Mouse (Mus musculus) 3T3-L1 (cell line): Measurements from ENCODE around the gene Ptprm.

Experiments
- DNase-seq: peaks from one replicate; pipeline ENCODE4 v3.0.0-alpha.2; 2015; ENCODE audit warnings: low read depth, low spot score

Ptprm gene

DNA sequence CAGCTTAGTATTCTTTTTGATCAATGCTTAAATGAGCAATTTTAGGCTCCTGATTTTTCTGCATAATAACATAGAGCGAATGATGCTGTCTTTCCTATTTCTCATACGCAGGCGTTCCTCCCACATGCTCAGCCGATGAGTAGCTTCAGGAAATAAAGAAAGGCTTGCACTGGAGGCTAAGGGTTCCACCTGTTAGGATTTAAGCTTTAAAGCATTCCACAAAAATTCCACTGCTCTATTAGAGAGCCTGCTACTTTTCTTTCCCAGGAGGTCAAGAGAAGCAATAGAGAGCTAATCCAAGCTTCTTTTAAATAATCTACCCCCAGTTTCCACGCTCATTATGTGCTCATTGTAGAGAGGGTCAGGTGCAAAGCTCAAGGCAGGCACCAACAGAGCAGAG is 127.3 kb downstream of the Ptprm start:
- DNase-seq, result no peak

DNA sequence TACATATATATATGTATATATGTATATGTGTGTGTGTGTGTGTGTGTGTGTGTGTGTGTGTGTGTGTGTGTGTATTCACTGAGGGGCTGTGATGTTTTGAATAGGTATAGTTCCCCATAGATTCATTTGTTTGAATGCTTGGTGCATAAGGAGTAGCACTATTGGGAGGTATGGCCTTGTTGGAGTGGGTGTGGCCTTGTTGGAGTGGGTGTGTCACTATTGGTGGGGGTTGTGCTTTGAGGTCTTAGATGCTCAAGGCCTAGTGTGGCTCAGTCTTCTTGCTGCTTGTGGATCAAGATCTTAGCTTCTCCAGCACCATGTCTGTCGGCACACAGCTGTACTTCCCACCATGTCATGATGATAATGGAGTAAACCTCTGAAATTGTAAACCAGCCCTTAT is 138.9 kb downstream of the Ptprm start:
- no peak for DNase-seq

DNA sequence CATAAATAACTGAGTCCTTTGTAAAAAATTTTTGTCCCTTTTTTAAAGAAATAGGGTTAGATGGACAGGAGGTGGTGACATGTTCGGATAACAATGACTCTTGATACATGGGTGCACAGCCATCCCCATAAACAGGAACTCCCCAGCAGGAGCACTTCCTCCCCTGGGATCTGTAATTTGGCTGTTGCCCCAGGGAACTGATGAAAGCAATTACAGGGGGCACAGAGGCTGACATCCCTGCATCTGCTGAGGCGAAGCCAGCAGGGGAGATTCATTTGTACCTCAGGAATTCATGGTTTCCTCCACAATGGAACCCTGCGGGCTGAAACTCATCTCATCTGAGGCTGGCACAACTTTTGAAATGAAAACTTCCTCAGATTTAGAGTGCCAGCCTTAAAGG is 140.5 kb downstream of the Ptprm start:
- DNase-seq, result no peak

DNA sequence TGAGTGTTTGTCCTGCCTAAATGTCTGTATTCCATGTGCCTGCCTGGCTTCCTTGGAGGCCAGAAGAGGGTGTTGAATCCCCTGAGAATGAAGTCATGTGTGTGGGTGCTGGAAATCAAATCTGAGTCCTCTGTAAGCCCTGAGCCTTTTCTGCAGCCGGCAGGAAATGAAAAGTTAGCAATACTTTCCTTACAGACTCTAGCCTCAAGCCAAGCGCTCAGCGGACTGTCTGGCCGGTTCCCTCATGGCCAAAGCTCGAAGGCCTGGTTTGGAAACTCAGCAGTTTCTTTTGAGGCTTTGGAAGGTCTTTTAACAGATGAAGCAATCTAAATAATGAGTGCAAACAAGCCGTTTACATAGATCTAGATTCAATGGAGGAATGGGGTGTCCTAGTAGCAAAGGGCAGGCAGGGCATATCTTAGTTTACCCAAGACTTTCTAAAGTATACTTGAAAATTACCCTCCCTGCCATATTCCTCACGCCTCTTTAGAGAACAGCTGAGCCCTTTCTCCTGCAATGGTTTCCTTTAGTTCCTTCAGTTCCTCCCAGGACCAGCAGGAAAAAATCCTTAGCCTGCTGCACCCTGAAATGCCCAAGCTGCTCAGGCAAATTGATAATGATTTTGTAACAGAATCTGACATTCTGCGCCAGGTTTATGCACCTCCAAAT is 144.4 kb downstream of the Ptprm start:
- DNase-seq, result no peak

DNA sequence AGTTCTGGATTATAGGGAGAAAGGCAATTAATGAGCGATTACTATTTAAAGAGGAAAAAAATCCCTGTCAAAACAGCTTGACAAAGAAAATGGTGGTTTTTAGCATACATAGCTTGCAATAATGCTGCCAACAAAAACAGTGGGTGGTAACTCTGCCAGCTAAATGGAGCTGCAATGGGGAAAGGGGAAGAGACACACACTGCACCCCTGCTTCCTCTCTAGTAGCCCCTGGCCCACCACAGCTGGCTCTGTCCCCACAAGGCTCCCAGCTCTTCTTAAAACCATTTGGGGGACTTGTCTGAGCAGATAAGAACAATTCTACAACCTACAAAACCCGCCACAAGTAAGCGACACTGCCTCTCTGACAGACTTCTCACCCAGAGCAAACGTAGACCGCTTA is 145.7 kb downstream of the Ptprm start:
- no peak for DNase-seq

DNA sequence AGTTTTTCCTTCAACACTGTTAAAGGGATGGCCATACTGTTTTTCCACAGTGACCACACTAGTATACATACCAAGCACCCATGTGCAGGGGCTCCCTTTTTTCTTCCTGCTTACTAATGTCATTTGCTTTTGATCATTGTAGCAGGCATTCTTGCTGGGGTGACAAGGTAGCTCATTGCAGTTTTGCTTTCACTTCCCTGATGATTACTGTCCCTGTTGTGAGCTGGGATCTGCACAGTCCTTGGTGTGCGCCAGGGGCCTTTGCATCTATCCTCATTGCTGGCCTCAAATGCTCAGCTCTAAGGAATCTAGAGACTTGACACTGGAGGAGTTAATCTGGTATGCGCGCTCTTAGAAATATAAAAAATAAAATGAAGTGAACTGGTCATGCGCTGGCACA is 147.3 kb downstream of the Ptprm start:
- DNase-seq, result no peak

DNA sequence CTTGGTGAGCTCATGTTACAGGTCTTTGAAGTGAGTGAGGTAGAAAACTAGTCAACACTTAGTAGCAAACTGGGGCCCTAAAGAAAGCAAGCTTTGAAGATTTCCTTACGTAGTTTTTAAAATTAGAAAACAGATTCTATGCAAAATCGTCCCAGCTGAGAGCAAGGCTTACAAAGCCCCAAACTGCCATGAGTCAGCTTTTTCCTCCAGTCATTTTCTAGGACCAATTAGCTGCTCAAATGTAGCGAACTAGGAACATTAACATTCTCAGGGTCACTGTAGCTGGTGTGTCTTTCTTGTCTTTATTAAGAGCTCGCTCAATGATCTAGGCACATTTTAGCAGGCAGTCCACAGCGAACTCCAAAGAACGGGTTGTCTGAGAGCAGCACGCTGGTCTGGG is 153.1 kb downstream of the Ptprm start:
- no peak for DNase-seq

DNA sequence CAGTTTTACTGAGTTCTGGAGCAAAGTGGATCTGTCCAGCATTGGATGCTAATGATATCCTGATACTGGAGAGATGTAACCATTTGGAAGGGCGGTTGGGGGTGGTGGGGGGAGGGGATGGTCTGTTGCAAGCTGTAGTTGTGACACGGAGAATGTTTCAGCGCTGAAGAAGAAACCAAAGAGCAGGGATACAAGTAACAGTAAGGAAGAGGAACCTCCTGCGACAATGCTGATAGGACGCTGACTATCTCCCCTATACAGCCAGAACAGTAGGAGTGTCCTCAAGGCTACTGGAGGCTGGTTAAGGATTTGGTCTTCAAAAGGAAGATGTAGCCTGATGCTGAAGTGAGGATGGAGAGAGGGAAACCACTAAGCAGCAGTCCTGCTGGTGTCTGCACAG is 160.5 kb downstream of the Ptprm start:
- DNase-seq, result no peak

DNA sequence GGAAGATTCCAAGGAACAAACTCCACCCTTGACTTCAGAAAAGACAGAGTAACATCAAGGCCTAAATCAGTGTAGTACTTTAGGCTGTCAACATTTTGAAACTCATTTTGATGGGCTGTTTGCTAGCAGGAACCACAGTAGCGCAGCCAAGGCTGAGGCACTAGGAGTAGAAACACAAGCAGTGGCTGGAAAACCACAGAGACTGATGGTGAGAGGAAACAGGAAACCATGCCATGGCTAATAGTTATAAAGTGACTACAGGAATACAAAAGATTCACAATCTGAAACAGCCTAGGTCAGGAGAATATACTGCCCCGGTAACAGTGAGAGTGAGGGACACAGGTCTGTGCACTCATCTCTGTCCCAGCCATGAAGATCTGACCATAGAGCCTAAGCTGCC is 165.7 kb downstream of the Ptprm start:
- DNase-seq, result no peak

DNA sequence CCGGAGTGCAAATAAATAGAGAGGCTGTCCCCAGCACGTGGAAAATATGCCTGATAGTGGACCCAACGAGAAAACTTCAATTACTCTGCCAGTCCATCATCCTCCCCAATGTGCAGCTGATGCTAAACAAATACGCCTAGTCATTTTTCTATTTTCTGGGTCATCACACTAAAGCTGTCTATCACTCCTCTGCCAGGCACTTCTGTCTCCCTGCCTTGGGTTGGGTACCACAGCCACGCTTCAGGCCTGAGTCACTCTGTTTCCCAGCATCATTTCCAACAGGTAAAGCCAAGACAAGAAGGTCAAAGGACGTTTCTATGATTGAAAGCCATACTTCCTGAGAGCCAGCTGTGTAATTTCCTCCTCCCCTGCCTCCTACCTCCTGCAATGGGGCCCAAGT is 167.4 kb downstream of the Ptprm start:
- DNase-seq, result no peak

DNA sequence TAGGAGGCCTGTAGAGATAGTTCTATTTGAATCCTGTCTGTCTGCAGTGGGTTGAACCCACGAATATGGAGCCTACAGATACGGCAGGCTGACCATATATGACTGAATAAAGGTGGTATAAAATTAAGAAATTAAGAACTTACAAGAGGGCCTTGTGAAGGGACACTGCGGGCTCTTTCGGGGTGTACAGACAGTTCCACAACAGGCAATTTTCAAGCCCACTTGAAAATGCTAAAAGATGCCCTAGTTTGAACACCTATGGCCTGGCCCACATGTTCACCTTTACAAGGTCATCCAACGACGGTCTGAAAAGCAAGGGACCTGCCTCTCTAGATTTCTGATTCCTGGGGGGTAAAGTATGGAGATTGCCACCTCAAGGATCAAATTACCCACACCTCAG is 168.3 kb downstream of the Ptprm start:
- DNase-seq, result no peak

DNA sequence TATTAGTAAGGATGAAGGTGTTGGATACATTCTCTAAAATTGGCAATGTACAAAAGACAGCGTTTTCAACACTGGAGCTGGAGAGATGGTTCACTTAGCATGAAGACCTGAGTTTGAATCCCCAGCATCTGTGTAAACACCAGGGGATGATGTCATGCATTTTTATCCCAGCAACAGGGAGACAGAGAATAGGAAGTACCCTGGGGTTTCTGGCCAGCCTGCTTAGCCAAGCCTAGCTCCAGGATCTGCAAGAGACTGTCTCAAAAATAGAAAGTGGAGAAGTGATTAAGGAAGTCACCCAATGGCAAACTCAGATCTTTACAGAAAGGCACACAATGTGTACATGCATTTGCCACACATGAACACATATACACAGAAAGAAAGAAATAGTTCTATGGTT is 174.8 kb downstream of the Ptprm start:
- DNase-seq, result no peak

DNA sequence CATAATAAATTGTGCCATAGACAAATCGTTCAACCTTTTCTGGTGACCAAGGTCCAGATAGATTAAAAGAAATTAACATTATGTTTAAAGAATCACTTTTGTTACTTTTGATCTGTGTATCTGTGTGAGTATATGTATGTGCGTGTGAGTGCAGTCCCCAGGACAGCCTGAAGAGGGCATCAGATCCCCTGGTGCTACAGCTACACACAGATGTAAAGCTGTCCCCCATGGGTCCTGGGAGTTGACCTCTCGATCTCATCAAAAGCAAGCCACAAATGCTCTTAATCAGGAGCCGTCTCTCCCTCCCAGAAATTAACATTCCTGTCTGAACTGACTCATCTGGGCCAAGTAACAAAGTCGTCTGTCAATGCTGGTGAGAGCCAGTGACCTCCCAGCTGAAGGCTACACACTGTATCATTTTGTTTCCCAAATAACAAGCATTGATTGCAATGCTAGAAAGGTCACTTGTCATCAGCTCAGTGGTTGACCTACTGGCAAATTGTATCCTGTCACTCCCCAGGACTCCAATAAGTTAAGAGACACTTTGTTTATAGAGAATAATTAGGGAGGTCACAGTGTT is 175.5 kb downstream of the Ptprm start:
- no peak for DNase-seq

DNA sequence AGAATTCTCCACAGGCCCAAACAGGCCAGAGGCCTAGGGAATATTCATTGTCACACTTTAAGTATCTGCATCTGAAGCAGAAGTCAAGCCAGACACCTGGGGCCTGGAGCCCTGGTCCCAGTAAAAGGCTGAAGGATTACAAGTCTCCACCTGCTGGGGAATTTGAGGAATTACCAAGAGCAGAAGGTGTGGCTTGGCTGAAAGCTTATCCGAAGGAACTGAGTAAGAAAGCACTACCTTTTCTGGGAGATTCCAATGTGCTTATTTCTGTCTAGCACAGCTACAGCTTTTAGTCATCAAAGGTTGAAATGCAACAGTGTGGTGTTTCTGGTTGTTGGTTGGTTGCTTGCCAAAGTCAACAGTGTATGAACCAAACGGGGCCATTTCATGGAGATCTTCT is 178.4 kb downstream of the Ptprm start:
- peak; percentile 31 for DNase-seq

DNA sequence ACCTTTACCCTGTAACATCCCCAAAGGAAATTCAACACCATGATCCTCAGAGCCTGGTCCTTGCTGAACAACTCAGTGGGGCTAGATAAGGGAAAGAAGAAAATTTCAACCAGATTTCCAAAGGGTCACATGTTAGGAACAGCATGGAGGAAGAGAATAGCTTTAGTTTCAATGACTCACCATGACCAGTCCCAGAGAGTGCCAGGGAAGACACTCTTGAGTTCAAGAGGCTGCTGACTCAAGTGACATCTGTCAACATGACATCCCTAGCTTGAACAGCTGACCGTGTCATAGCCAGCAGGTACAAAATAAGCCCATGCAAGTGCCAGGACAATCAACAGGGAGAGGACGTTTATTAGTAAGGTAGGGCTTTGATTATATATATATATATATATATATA is 182.9 kb downstream of the Ptprm start:
- DNase-seq, result peak; percentile 18

DNA sequence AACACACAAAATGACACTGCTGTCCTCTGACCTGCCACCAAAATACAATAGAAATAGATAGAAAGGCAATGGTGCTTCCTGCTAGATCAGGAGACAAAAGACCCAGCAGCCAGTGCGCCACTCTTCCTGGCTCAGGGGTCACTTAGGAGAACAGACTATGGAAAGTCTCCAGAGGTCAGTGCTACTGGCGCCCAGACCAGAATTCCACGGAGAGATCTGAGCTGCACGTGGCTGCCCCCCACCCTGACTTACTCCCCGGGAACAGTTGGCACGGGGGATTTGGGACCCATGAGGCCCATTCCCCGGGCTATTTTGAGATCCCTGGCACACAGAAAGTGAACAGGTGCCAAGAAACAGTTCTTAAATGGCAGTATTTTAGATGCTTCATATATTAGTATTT is 183.6 kb downstream of the Ptprm start:
- DNase-seq, result no peak

DNA sequence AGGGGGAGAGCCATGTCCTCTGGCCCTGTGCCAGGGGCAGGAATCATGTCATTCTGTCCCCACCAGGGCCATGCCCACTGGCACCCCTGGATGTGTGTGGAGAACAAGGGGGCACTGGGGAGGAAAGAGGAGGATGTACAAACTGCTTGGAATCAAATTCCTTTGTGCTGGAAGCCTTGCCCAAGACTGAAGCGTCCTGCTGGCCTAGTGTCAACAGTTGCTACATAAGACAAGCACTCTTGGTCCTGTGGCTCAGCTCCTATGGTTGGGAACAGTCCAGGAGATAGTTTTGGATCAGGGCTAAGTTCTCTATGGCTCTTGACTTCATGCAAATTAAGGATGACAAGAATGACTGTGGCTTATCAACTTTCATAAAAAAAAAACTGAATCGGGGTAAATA is 188.4 kb downstream of the Ptprm start:
- DNase-seq, result no peak

DNA sequence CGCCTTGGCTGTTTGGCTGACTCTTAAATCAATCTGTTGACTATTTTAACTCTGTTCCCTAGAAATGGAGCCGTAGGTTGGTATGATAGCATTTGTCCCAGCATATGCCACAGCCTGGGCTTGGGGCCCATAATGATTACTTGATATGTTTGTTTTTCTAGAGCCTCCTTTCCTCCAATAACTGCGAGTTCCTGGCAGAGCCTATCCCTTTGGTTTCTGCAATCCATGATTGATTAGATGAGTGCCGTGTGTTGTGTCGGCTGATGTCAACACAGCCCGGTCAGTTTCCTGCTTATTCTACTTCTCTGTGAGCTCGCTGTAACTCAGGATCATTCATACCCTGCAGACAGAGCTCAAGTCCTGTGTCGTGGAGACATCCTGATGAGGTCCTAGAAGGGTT is 194.6 kb downstream of the Ptprm start:
- DNase-seq, result no peak

DNA sequence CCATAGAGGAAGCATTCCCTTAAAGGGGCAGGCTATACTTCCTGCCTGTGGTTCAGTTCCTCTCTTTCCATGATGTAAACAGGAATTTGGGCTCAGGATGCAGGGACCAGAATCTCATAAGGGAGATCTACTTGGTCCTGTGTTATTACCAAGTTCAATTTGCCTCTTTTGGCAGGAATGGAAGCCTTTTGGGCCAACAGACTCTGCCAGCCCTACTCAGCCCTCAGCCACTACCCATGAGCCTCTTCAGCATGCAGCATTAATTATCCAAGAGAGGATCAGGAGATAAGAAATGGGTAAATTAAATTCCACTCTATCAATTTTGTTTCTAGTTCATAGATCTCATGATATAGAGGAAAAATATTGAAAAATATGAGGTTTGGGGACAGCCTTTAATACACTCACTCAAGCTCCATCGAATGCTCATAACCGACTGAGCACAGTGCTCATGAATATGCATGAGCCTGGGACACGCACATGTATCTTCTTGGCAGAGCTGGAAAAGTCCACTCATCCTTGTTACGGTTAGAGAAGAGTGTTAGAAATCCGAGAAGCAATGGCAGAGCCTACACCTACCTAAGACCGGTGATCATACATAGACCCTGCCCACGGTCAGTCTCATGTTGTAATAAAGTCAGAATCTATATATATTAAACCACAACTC is 197.0 kb downstream of the Ptprm start:
- DNase-seq, result no peak

DNA sequence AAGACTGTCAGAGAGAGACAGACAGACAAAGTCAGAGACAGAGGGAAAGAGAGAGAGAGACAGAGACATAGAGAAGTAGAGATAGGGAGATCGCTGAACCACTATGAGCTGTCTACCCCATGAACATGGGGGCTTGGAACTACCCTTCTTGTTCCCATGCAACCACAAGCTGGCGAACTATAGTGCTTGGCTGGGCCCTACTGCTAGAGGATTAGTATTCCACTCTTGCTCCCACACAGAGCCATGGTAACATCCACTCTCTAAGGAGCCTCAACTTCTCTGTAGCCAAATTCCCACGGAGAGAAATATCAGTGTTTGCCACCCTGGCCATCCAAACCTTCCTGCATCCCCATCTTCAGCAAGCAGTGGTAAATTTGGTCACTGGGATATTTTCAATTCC is 202.0 kb downstream of the Ptprm start:
- DNase-seq, result no peak

DNA sequence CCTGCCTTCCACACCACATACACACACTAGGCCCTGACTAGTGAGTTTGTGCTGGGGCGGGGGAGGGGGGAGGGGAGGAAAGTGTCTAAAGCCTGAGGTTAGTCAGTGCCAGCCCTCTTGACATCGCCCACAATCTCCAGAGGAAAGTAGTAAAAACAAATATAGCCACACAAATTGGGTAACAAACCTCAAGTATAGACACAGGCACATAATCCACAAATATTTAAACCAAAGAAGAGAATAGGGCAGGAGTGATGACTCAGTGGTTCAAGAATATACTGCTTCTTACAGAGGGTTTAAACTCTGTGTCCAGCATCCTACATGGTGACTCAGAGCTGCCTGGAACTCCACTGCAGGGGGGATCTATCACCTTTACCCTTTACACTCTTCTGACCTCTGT is 203.8 kb downstream of the Ptprm start:
- peak; percentile 12 for DNase-seq

DNA sequence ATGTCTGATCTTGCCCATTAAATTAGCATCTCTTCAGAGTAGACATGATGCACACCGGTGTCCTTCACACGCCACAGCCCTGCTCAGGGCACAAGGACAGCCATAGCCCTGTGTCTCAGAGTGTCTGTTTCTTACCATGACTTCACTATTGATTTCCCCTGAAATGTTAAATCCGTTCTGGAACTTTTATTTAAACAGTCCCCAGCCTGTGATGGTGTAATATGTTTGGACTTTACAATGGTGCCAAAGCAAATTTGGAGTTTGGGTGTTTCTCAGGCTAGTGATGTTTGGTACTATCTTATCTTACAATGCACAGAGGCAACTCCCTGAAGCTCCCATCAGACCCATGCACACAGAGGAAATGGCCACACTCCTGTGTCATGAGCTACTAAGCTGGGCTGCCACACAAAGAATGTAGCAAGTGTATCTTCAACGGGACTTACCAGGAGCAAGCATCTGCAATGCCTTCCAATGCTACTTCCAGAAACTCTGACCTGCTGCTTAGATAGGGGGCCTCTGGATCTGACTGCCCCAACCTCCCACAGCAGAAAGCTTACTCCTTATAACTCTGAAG is 212.0 kb downstream of the Ptprm start:
- no peak for DNase-seq

DNA sequence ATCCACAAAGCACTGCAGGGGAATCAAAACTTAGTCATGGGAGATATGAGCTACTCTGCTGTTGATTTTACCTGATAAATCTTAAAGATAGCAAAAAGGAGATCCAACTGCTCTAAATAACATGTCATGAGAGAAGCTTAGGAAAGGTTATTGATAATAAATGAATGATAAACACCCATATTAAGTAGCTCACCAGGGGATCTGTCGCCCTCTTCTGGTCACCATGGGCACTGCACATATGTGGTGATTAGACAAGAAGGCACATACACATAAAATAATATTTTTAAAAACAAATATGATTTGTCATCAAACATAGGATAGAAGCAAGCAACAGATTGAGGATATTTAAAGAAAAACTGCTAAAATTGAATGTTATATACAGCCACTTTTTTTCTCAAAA is 213.8 kb downstream of the Ptprm start:
- peak; percentile 8 for DNase-seq
